Mouse (Mus musculus): Measurements from ENCODE around the gene Olfr175-ps1. TPM values are rescaled to one million over a fixed set of nuclear protein-coding genes. Genes with fewer than 3 reads are reported as not detected.

The Olfr175-ps1 gene
- polyA plus RNA-seq (2014; fragmentation: Nextera tagmentation; extraction: Ambion mirVana) = not detected in 2 replicates

GRCm38 (mm10) chr16:58826732-58827319, at the start of gene Olfr175-ps1:
TSS of gene Olfr175-ps1 (minus strand) at chr16:58826782.
- 80% methylated on average over 1 of the region's 1 CpGs for WGBS
- Histone ChIP-seq H3K4me1 (replicated peaks; ENCODE audit: control insufficient read depth, insufficient read depth, low read length) (no peaks in the 10 kb centered on the region), H3K36me3 (ENCODE audit: control insufficient read depth, insufficient read depth, low read length) (no peaks in the 10 kb centered on the region), H3K9ac (ENCODE audit: low read length) (no peak within 1 kb of the TSS), H3K4me2 (ENCODE audit: low read length) (no peak within 1 kb of the TSS), H3K27me3 (replicated peaks; ENCODE audit: control insufficient read depth, insufficient read depth, low read length) (no peaks in the 10 kb centered on the region), H3K9me3 (ENCODE audit: control insufficient read depth, low read length) (no peaks in the 10 kb centered on the region), H3K4me3 (ENCODE audit: low read depth, low read length) (no peak within 1 kb of the TSS), H3K27ac (ENCODE audit: low read depth) (no peak within 1 kb of the TSS)
- DNase-seq (ENCODE audit: low spot score) (no peak), ATAC-seq (replicated peaks; ENCODE audit: low FRiP score, low TSS enrichment, low read depth) (no peak)

- Histone ChIP-seq H3K4me2 (ENCODE audit: low read length) (no peak within 1 kb of the TSS), H3K36me3 (ENCODE audit: control insufficient read depth, insufficient read depth, low read length) (no peaks in the 10 kb centered on the region), H3K27ac (ENCODE audit: low read depth) (no peak within 1 kb of the TSS), H3K9ac (ENCODE audit: low read length) (no peak within 1 kb of the TSS), H3K9me3 (ENCODE audit: control insufficient read depth, low read length) (no peaks in the 10 kb centered on the region), H3K4me3 (ENCODE audit: low read depth, low read length) (no peak within 1 kb of the TSS), H3K27me3 (replicated peaks; ENCODE audit: control insufficient read depth, insufficient read depth, low read length) (no peaks in the 10 kb centered on the region), H3K4me1 (replicated peaks; ENCODE audit: control insufficient read depth, insufficient read depth, low read length) (no peaks in the 10 kb centered on the region)
- WGBS = 71% methylated on average over 1 of the region's 1 CpGs
- ATAC-seq (replicated peaks; ENCODE audit: low FRiP score, low TSS enrichment, low read depth) (no peak), DNase-seq (ENCODE audit: low spot score) (no peak)
Measured at GRCm38 (mm10) chr16:58874668-58875067, 48.1 kb upstream of the Olfr175-ps1 start, which contains the start of gene Olfr177. TSS of gene Olfr177 (minus strand) at chr16:58874768.

GRCm38 (mm10) chr16:58861479-58861878, 34.9 kb upstream of the Olfr175-ps1 start:
- Histone ChIP-seq H3K4me3 (ENCODE audit: low read depth, low read length) (no peak overlapping the region), H3K27me3 (replicated peaks; ENCODE audit: control insufficient read depth, insufficient read depth, low read length) (no peaks in the 10 kb centered on the region)

GRCm38 (mm10) chr16:58860032-58860737, 33.6 kb upstream of the Olfr175-ps1 start:
- no peak overlapping the region for H3K9ac ChIP-seq (ENCODE audit: low read length)
- whole genome bisulfite sequencing = 79% methylated on average over 2 of the region's 2 CpGs
- no peaks in the 10 kb centered on the region for H3K27me3 ChIP-seq (replicated peaks; ENCODE audit: control insufficient read depth, insufficient read depth, low read length)

More at GRCm38 (mm10) chr16:58861479-58861878, 34.9 kb upstream of the Olfr175-ps1 start:
- H3K9me3 ChIP-seq (ENCODE audit: control insufficient read depth, low read length) = no peaks in the 10 kb centered on the region
- no peak overlapping the region for H3K9ac ChIP-seq (ENCODE audit: low read length)
- DNase-seq (ENCODE audit: low spot score) = no peak
- no peak overlapping the region for H3K4me2 ChIP-seq (ENCODE audit: low read length)
- no peak overlapping the region for H3K27ac ChIP-seq (ENCODE audit: low read depth)
- no peaks in the 10 kb centered on the region for H3K4me1 ChIP-seq (replicated peaks; ENCODE audit: control insufficient read depth, insufficient read depth, low read length)
- WGBS = 85% methylated on average over 1 of the region's 1 CpGs
- no peaks in the 10 kb centered on the region for H3K36me3 ChIP-seq (ENCODE audit: control insufficient read depth, insufficient read depth, low read length)
- ATAC-seq (replicated peaks; ENCODE audit: low FRiP score, low TSS enrichment, low read depth) = no peak

GRCm38 (mm10) chr16:58800168-58800567, 26.4 kb downstream of the Olfr175-ps1 start, which contains the start of gene Olfr173:
TSS of gene Olfr173 (minus strand) at chr16:58800268.
- Histone ChIP-seq H3K27ac (ENCODE audit: low read depth) (no peak within 1 kb of the TSS), H3K4me3 (ENCODE audit: low read depth, low read length) (no peak within 1 kb of the TSS), H3K4me2 (ENCODE audit: low read length) (no peak within 1 kb of the TSS), H3K4me1 (replicated peaks; ENCODE audit: control insufficient read depth, insufficient read depth, low read length) (no peaks in the 10 kb centered on the region), H3K9me3 (ENCODE audit: control insufficient read depth, low read length) (no peaks in the 10 kb centered on the region), H3K36me3 (ENCODE audit: control insufficient read depth, insufficient read depth, low read length) (no peaks in the 10 kb centered on the region), H3K9ac (ENCODE audit: low read length) (no peak within 1 kb of the TSS), H3K27me3 (replicated peaks; ENCODE audit: control insufficient read depth, insufficient read depth, low read length) (no peaks in the 10 kb centered on the region)
- WGBS = 78% methylated on average over 2 of the region's 2 CpGs
- DNase-seq (ENCODE audit: low spot score) = no peak
- ATAC-seq (replicated peaks; ENCODE audit: low FRiP score, low TSS enrichment, low read depth) = no peak

More at GRCm38 (mm10) chr16:58860032-58860737, 33.6 kb upstream of the Olfr175-ps1 start:
- H3K4me3 ChIP-seq (ENCODE audit: low read depth, low read length) = no peak overlapping the region
- DNase-seq (ENCODE audit: low spot score) = no peak
- H3K9me3 ChIP-seq (ENCODE audit: control insufficient read depth, low read length) = no peaks in the 10 kb centered on the region
- no peak overlapping the region for H3K27ac ChIP-seq (ENCODE audit: low read depth)
- H3K4me2 ChIP-seq (ENCODE audit: low read length) = no peak overlapping the region
- ATAC-seq (replicated peaks; ENCODE audit: low FRiP score, low TSS enrichment, low read depth) = no peak
- no peaks in the 10 kb centered on the region for H3K4me1 ChIP-seq (replicated peaks; ENCODE audit: control insufficient read depth, insufficient read depth, low read length)
- no peaks in the 10 kb centered on the region for H3K36me3 ChIP-seq (ENCODE audit: control insufficient read depth, insufficient read depth, low read length)

Other genes with a start within 250 kb of the Olfr175-ps1 start
- gene Gm813, start 209.8 kb downstream of the Olfr175-ps1 start, polyA plus RNA-seq (2014; fragmentation: Nextera tagmentation; extraction: Ambion mirVana) = not detected in 2 replicates
- not detected in 2 replicates for gene E330017A01Rik, start 188.0 kb downstream of the Olfr175-ps1 start, polyA plus RNA-seq (2014; fragmentation: Nextera tagmentation; extraction: Ambion mirVana)
- 29.5 and 32.4 TPM in 2 replicates for gene Cpox, start 156.5 kb downstream of the Olfr175-ps1 start, polyA plus RNA-seq (2014; fragmentation: Nextera tagmentation; extraction: Ambion mirVana)
- 0.12 TPM in 1 of 2 replicates, not detected in the other for gene Gpr15, start 107.7 kb downstream of the Olfr175-ps1 start, polyA plus RNA-seq (2014; fragmentation: Nextera tagmentation; extraction: Ambion mirVana)
- gene Cldnd1, start 98.9 kb downstream of the Olfr175-ps1 start, polyA plus RNA-seq (2014; fragmentation: Nextera tagmentation; extraction: Ambion mirVana) = 108 and 123 TPM in 2 replicates
- not detected in 2 replicates for gene Olfr172, start 63.6 kb downstream of the Olfr175-ps1 start, polyA plus RNA-seq (2014; fragmentation: Nextera tagmentation; extraction: Ambion mirVana)
- not detected in 2 replicates for gene Olfr173, start 26.5 kb downstream of the Olfr175-ps1 start, polyA plus RNA-seq (2014; fragmentation: Nextera tagmentation; extraction: Ambion mirVana)
- not detected in 2 replicates for gene Olfr177, start 48.0 kb upstream of the Olfr175-ps1 start, polyA plus RNA-seq (2014; fragmentation: Nextera tagmentation; extraction: Ambion mirVana)
- not detected in 2 replicates for gene Olfr178, start 65.3 kb upstream of the Olfr175-ps1 start, polyA plus RNA-seq (2014; fragmentation: Nextera tagmentation; extraction: Ambion mirVana)
- not detected in 2 replicates for gene Olfr181, start 102.0 kb upstream of the Olfr175-ps1 start, polyA plus RNA-seq (2014; fragmentation: Nextera tagmentation; extraction: Ambion mirVana)
- gene Olfr180, start 102.6 kb upstream of the Olfr175-ps1 start, polyA plus RNA-seq (2014; fragmentation: Nextera tagmentation; extraction: Ambion mirVana) = not detected in 2 replicates
- not detected in 2 replicates for gene Olfr183, start 168.6 kb upstream of the Olfr175-ps1 start, polyA plus RNA-seq (2014; fragmentation: Nextera tagmentation; extraction: Ambion mirVana)
- not detected in 2 replicates for gene Olfr186, start 203.5 kb upstream of the Olfr175-ps1 start, polyA plus RNA-seq (2014; fragmentation: Nextera tagmentation; extraction: Ambion mirVana)
- 0.14 TPM in 1 of 2 replicates, not detected in the other for gene Olfr187, start 213.0 kb upstream of the Olfr175-ps1 start, polyA plus RNA-seq (2014; fragmentation: Nextera tagmentation; extraction: Ambion mirVana)

All from intestine, embryonic 14.5 days (tissue).